Mouse (Mus musculus): Measurements from ENCODE around the gene Tedc1.

Tedc1 gene

DNA sequence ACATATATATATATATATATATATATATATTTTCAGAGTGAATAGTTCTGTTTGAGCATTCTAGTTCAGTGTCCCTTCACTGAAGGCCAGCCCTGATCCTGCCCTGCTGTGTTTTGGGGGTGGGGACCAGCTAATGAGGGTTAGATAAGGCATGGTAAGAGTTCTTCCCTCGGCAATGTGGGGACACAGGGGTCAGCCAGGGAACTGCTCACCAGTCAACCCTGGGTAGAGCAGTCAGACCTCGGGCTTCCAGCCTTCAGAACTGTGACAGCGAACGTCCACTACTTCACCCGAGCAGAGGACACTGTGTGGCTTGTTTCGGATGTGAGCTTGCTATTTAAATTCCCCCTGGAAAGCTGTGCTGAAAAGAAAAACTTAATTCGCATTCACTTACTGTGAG lies 47.3 kb downstream of the Tedc1 start:
- DNase-seq (ENCODE audit: low spot score), result no peak

- DNase-seq (ENCODE audit: low spot score), result peak; percentile 27
These were observed 49.2 kb downstream of the Tedc1 start for GRCm38 (mm10) chr12:113205251-113205942.

- no peak for DNase-seq (ENCODE audit: low spot score)
These were observed 51.5 kb downstream of the Tedc1 start for GRCm38 (mm10) chr12:113207737-113208136.

GRCm38 (mm10) chr12:113210586-113211378 lies 54.6 kb downstream of the Tedc1 start:
- DNase-seq (ENCODE audit: low spot score), result no peak

GRCm38 (mm10) chr12:113211772-113212171 lies 55.6 kb downstream of the Tedc1 start:
- DNase-seq (ENCODE audit: low spot score), result no peak

DNA sequence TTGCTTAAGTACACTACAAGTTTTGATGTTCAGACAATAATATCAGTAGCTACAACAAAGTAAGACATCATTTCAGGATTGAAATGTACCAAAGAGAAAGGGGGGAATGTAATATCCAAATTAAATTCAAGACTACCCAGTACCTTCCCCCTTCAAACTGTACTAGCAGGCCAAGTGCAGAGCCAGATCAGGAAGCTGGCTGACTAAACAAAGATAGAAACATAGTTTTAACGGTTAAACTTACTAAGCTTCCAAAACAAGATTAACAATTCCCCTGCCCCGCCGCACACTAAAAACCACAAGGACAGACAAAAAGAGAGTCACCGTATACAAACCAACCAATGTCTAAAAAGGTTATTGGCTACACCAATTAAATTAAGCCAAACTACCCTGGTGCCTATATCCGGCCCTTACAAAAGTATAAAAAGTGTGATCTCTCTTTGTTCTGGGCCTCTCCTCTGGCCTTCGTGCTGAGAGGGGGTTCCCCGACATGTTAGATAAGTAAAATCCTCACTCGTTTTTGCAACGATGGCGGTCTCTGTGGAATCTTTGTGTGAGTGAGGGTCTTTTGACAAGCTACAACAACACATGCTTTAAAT lies 56.2 kb downstream of the Tedc1 start:
- no peak for DNase-seq (ENCODE audit: low spot score)

GRCm38 (mm10) chr12:113213226-113213625 lies 57.0 kb downstream of the Tedc1 start:
- peak; percentile 48 for DNase-seq (ENCODE audit: low spot score)

GRCm38 (mm10) chr12:113214072-113214808 lies 58.0 kb downstream of the Tedc1 start:
- no peak for DNase-seq (ENCODE audit: low spot score)

GRCm38 (mm10) chr12:113214972-113215666 lies 58.9 kb downstream of the Tedc1 start:
- DNase-seq (ENCODE audit: low spot score), result no peak

Data from adipocyte (in vitro differentiated cells).